Mouse (Mus musculus): ENCODE data around the gene Fdx1. TPM values are rescaled to one million over a fixed set of nuclear protein-coding genes. Genes with fewer than 3 reads are reported as not detected.

Gene Fdx1
- polyA plus RNA-seq, 2 experiments from 2014 or later = 16.8 to 19.5 TPM

Other genes with a start within 250 kb of the Fdx1 start
- gene Arhgap20, start 198.2 kb downstream of the Fdx1 start, polyA plus RNA-seq (2017; shearing (Covaris generic)) = 1 to 10 TPM in 1 of 2 experiments, under 1 TPM in 1; 0.63 to 1.1 TPM
- 10 to 100 TPM; 48.1 to 59.2 TPM for gene Rdx, start 83.6 kb upstream of the Fdx1 start, polyA plus RNA-seq (2017; shearing (Covaris generic))
- gene Zc3h12c, start 205.0 kb upstream of the Fdx1 start, polyA plus RNA-seq (2017; shearing (Covaris generic)) = 1 to 10 TPM; 1.5 to 1.8 TPM